Comparison of ENCODE assay signal across 9 mouse cellular contexts in the genomic region with DNA sequence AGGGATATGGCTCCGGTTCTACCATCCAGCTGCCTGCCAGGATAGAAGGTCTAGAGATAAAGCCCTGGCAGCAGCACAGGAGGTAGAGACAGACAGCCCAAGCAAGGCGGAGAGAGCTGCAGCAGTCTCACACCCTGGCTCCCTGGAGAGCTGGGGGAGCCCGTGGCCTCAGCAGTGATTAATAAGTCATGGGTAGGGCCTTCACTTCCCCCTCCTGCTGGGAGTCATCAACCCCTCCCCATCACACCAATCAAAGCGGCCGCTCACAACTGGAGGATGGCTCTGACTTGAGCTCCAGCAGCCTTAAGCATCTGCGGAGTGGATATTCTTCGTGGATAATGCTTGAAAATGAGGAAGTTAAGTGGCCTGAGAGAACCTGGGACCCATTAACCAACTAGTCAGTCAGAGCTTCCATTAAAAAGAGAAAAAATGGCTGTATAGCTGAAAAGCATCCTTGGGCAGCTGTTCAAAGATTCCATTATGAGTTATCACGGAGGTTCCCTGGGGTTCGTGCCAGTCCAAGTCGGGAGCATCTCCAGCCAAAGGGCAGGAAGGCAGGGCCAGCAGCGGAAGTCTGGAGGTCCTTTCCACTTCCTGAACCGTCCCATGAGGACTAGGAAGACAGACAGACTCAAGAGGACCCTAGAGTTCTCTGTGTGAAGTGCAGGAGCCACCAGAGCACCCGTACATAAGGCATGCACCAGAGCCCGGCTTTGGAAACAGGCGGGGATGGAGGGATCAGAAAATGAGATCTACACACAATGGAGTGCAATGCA. TPM values are rescaled to one million over a fixed set of nuclear protein-coding genes. Genes with fewer than 3 reads are reported as not detected.
DNase-seq lines count a peak whose midpoint lies in the region; ATAC-seq lines count a peak whose summit lies in the region.
"Had no signal": no experiment of that assay in that cellular context is flagged by ENCODE, and none has a peak within 500 bp of the region (broad histone marks: within the 10 kb centered on the region; RNA-seq: fewer than 3 reads in every experiment).

No protein-coding gene starts in this region.

- H3K9ac ChIP-seq in forebrain, embryonic 13.5 days, result no peak overlapping the region
- no peak overlapping the region for H3K9ac ChIP-seq in hindbrain, embryonic 16.5 days (ENCODE audit: low read depth, low read length)
- H3K9ac ChIP-seq: liver, embryonic 15.5 days had no signal

- peak; percentile 30; the same call in 1 of the 2 replicates for ATAC-seq in forebrain, embryonic 13.5 days
- peak; percentile 12 for ATAC-seq in hindbrain, embryonic 16.5 days
- peak; percentile 53 for ATAC-seq in megakaryocyte, adult 5-6 weeks (ENCODE audit: poor library complexity, severe bottlenecking)
- no peak for ATAC-seq in inflammation-experienced regulatory T-cells, adult 6 months

- H3K4me3 ChIP-seq in forebrain, embryonic 13.5 days, result no peak overlapping the region
- no peak overlapping the region for H3K4me3 ChIP-seq in hindbrain, embryonic 16.5 days (ENCODE audit: low read length)
- H3K4me3 ChIP-seq: liver, embryonic 15.5 days had no signal

- peak overlapping the region; percentile 35 for H3K27ac ChIP-seq in forebrain, embryonic 13.5 days
- H3K27ac ChIP-seq in hindbrain, embryonic 16.5 days (ENCODE audit: low read depth, low read length), result no peak overlapping the region
- H3K27ac ChIP-seq: liver, embryonic 15.5 days had no signal

- WGBS in forebrain, embryonic 13.5 days, result 61% methylated on average over 15 of the region's 15 CpGs
- 47% methylated on average over 15 of the region's 15 CpGs for WGBS in hindbrain, embryonic 16.5 days

- H3K4me2 ChIP-seq in forebrain, embryonic 13.5 days, result no peak overlapping the region
- H3K4me2 ChIP-seq in hindbrain, embryonic 16.5 days (ENCODE audit: low read length), result peak overlapping the region; percentile 20
- H3K4me2 ChIP-seq: liver, embryonic 15.5 days had no signal

- H3K36me3 ChIP-seq in forebrain, embryonic 13.5 days (ENCODE audit: poor library complexity, severe bottlenecking), result 0 out of 2 replicates have a peak, but pooled peaks cover 13% of the 10 kb centered on the region
- no peaks in the 10 kb centered on the region for H3K36me3 ChIP-seq in hindbrain, embryonic 16.5 days (ENCODE audit: control insufficient read depth, insufficient read depth, low read length)
- H3K36me3 ChIP-seq: liver, embryonic 15.5 days had no signal

- no peaks in the 10 kb centered on the region for H3K27me3 ChIP-seq in forebrain, embryonic 13.5 days
- H3K27me3 ChIP-seq in hindbrain, embryonic 16.5 days (replicated peaks; ENCODE audit: control insufficient read depth, insufficient read depth, low read length), result no peaks in the 10 kb centered on the region
- H3K27me3 ChIP-seq: liver, embryonic 15.5 days had no signal

- peak; percentile 47 for DNase-seq in testis, postnatal 10 days (ENCODE audit: low spot score)
- no peak for DNase-seq in testis, postnatal 14 days (ENCODE audit: low spot score)
- no peak for DNase-seq in layer of hippocampus, postnatal 14 days (ENCODE audit: low spot score in 2 of 2)
- DNase-seq in right cerebral cortex, postnatal 4 days, result no peak

- no peaks in the 10 kb centered on the region for H3K9me3 ChIP-seq in forebrain, embryonic 13.5 days (replicated peaks)
- H3K9me3 ChIP-seq in hindbrain, embryonic 16.5 days (ENCODE audit: control insufficient read depth, low read length), result no peaks in the 10 kb centered on the region
- H3K9me3 ChIP-seq: liver, embryonic 15.5 days had no signal

- peaks cover 20% of the 10 kb centered on the region for H3K4me1 ChIP-seq in forebrain, embryonic 13.5 days
- H3K4me1 ChIP-seq in hindbrain, embryonic 16.5 days (ENCODE audit: control insufficient read depth, insufficient read depth, low read depth, low read length), result peaks cover 10% of the 10 kb centered on the region

RNA-seq across cellular contexts. Expression of a gene that starts 19.4 kb away (rescaled TPM):
- 35.9 and 39.6 TPM in 2 replicates for polyA plus RNA-seq in forebrain, embryonic 13.5 days (2015; fragmentation: Nextera tagmentation; extraction: Ambion mirVana)
- 24.6 and 30.3 TPM in 2 replicates for polyA plus RNA-seq in hindbrain, embryonic 16.5 days (2015; fragmentation: Nextera tagmentation; extraction: Ambion mirVana)
- total RNA-seq in megakaryocyte, adult 5-6 weeks (2015), result 58.9 and 65.5 TPM in 2 replicates
- 55.1 and 58.9 TPM in 2 replicates for total RNA-seq in megakaryocyte, adult 5-6 weeks (2017)
- total RNA-seq in layer of hippocampus, postnatal 14 days (2021), result 10 to 100 TPM; 10.5 to 12.2 TPM
- under 1 TPM; 0.30 to 0.77 (median 0.61) TPM for polyA plus RNA-seq in inflammation-experienced regulatory T-cells, adult 6 months (2017; shearing (Covaris generic))

Comparison
In these comparisons a context has a peak if more than half of its experiments do, and no peak if none do; other contexts are left out.
1. RNA of a gene that starts 19.4 kb away (polyA plus RNA-seq): 35.9 to 39.6 TPM in forebrain, embryonic 13.5 days and 24.6 to 30.3 TPM in hindbrain, embryonic 16.5 days; 0.30 to 0.77 TPM in inflammation-experienced regulatory T-cells, adult 6 months; every median in the first group is over 10 times any median in the second.